Mouse (Mus musculus): ENCODE data around the gene Ywhah.

Gene Ywhah

DNA sequence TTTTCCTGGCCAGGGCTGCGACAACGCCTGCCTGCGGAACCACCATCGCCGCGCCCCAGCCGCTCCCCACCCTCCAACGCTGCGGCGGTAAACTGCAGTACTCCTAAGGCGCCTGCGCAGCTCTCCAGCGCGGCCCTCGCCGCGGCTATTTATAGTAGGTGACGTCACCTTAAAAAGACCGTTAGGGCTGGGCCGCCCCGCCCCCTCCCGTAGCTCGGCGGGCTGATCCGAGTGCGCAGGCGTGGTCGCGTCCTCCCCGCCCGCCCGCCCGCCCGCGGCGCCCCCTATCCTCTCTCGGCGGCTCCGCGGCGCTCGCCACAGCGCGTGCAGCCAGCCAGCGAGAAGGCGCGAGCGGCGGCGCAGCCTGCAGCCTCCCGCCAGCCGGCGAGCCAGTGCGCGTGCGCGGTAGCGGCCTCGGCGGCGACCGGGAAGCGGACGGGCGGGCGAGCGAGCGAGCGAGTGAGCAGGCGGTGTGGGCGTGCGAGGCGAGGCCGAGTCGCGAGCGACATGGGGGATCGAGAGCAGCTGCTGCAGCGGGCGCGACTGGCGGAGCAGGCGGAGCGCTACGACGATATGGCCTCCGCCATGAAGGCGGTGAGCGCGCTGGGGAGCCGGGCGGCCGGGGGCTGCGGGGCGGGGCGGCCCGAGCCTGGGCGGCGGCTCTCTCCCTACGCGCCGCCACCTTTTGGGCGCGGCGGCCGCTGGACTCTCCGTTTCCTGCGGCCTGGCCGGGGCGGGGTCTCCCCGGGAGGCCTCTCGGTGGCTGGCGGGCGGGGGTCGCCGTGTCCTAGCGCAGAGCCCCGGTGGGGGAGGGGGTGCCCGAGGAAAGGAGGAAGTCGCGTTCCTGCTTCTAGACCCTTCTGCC lies at the start of gene Ywhah:
Gene Ywhah (plus strand): TSS at position 256 of the 865 bp plus-strand sequence.
- peak; percentile 98 for DNase-seq

DNA sequence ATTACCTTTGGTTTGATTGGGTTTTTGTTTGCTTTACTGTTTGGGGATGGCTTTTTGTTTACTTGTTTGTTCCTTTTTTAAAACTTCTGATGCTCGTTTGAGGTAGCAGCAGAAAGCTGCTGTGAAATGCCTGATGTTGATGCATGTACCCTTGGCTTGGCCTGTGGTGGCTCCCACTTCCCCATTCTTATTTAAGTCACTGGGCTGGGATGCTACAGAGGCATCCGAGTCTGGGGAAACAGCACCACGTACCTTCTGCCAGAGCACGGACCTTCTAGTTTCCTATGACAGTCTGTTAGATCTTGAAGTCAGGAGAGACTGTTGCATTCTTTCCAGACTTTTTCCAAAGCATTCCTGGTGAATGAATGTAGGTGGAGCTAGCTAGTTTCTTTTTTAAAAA lies 42.1 kb upstream of the Ywhah start:
- no peak for DNase-seq

DNA sequence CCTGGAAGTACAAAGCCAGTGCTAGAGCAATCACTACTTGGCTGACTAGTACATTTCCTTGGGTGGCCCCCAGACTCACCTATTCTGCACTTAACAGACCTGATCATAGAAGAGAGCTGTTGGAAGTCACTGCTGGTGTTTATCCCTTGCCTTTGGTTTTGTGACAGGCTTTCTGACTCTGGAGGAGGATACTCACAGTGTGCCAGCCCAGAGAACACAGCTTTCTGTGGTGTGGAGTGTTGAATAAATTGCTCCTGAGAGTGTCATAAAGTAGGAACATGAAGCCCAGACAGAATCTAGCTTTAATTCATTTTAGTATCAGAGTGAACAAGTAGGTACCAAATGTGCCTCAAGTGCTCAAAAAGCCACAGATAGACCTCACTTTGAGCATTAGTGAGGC lies 41.4 kb upstream of the Ywhah start:
- DNase-seq: no peak

DNA sequence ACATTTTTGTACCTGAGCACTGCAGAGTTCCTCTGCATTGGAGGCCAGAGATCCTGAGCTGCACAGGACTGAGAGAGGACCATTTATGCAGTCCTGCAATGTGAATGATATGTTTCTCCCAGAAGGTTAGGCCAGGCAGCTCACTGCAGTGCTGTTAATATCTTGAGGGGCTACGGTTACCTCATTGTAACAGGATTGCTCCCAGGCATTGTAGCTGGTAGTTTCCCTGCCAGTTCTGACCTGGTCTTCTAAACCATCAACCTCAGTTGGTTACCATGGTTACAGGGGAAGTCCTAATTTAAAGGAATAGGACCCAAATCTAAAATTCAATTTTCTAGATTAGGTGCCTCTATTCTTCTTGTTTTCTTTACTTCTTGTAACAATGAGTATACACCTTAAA lies 33.2 kb upstream of the Ywhah start:
- DNase-seq: no peak

DNA sequence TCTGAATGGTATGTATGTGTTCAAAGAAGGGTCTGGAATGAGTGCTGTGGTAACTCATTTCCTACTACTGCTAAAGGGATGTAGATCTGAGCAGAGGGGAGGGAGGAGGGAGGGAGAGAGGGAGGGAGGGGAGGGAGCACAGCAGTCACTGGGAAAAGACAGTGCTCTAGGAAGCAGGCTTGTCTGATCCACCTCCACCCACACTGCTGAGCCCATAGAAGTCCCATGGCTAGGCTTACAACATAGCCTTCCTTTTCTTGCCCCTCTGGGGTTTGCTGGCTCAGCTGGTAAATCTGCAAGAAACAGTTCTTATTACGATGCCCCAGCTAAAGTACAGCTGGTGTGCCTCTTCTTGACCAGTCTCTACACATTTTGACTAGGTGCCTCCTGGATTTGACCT lies 30.7 kb upstream of the Ywhah start:
- DNase-seq: no peak

DNA sequence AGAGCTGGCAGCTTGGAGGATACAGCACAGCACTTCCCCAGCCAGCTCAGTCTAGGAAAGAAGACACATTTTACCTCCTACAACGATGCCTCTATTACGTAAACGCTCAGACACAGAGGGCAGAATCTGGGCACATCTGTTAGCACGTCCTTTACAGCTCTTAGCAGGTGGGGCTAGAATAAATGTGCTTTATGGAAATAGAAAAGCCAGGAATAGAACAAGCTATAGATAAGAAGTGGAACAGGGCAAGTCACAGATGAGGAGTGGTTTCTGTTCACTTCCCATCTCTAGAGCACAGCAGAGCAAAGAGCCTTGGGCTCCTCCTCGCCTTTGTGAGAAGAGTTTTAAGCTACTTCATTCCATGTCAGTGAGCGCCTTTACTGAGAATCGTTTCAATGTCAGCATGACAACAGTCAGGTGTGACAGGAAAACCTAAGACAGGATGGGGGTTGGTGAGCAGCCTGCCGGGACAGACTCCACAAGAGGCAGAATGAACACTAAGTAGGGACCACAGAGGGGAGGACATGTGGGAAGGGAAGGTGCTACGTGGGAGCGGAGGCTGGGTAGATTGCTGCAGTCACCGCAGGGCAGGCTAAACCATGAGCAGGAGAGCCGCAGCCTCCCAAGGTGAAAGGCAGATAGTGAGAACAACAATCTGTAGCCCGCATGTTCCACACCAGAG lies 28.5 kb upstream of the Ywhah start:
- no peak for DNase-seq

DNA sequence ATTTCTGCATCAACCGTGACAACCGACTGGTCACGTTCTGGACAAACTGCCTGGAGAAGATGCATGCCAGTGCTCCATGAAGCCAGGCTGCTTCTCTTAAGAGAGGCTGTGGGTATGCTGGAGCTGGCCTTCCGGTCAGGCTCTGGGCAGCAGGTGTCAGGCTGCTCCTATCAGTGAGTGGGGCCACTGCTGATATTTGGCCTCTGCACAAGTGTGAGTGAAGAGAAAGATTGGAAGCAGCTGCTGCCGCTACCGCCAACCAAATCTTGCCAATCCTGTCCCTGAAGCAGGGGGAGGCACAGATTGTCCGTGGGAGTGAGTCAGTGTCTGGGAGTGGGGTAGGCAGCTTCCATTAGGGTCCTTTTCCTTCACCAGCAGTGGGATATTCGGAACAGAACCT lies 27.5 kb upstream of the Ywhah start:
- DNase-seq: peak; percentile 35

DNA sequence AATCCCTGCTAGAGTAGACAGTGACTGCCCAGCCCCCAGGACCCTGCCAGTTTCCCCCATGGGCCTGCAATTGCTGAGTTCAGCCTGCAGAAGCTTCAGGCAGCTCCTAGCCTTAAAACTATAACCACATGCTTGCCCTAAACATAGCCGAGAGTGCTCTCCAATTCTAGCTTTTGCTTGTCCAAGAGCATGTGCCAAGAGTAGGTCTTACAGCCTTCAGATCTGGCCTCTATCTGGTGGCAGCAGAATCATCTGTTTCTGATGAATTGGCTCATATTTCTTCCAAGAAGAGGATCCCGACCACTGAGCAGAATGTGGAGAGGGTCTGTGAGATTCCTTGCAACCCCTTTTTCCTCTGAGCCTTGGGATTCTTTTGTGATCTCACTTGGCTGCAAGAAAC lies 24.1 kb upstream of the Ywhah start:
- no peak for DNase-seq

DNA sequence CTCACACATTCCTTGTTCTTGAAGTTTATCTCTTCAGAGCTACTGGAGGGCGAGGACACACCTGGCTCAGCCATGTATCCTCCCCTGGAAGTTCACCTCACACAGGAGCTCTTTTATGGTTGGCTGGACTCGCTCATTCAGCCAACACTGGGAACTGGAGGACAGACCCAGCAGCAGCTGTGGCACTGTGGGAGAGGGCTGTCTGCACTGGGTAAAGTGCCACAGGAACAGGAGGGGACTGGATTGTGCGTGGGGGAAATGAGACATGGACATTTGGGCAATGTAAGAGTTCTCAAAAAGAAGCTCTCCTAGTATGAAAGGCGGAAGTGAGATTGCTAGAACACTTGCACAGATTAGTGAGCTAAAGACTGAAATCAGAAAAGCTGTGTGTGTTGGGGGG lies 22.9 kb upstream of the Ywhah start:
- no peak for DNase-seq

DNA sequence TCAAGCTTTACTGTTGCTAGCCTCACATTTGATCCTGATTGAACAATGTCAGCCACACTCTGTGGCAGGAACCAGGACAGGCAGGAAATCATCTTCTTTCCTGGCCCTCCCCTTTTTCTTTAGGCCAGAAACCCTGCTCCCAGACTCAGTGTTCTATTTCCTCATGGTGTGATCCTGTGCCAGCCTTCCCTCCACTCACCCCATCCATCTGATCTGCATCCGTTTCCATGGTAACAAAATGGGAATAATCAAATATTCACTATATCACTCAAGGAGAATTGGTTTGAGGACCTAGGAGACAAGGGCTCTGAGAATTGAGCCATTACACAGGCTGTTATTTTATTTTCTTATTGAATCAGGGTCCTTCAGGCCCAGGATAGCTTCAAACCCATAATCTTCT lies 22.1 kb upstream of the Ywhah start:
- DNase-seq: no peak

DNA sequence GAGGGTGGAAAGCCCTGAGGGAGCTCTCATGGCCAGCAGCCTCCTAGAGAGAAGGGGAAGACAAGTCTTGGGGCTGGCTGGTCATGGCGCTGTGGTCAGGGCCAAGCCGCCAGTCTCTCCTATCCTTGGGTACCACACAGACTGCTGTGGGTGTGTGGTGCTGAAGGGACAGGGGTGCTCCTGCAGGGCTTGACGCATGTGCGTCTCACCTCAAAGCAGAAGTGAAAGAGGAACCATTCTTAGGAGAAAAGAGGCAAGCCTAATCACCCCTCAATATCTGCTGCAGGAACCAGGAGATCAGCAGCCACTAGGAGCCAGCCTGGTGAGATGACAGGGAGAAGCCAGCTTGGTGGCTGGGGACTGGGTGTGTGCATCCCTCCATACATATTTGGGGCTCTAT lies 20.9 kb upstream of the Ywhah start:
- DNase-seq: peak; percentile 28

DNA sequence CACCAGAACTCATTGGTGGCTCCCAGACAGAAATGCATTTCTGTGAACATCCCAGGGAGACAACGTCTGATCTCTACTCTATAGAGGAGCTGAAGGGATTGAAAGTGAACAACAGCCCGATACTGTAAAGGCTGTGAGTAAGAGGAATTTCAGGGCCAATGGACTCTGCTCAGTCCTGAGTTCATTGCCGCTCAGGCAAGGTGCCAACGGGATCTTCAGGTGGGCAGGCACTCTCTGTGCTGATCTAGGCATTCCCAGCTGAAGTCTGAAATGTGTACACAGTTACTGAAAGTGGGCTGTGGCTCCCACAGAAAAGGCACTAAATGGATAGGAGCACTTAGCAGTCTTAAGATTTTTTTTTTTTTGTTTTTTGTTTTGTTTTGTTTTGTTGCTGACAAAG lies 19.8 kb upstream of the Ywhah start:
- no peak for DNase-seq

DNA sequence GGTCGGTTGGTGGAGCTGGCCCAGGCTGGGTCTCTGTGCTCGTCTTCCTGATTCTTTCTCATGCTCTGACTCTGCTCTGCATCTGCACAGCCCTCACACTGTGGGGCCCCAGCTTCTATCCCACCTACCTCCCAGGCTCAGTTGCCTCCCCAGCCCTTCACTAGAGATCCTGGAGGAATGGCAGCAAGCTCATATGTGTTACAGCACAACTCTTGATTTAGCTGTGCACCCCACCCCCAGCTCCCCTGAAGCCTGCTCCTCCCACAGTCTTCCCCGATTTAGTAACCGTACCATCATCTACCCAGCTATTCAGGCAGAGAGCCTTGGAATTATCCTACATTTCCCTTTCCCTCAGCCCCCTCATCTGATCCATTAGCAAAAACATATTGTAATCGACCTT lies 17.5 kb upstream of the Ywhah start:
- no peak for DNase-seq

DNA sequence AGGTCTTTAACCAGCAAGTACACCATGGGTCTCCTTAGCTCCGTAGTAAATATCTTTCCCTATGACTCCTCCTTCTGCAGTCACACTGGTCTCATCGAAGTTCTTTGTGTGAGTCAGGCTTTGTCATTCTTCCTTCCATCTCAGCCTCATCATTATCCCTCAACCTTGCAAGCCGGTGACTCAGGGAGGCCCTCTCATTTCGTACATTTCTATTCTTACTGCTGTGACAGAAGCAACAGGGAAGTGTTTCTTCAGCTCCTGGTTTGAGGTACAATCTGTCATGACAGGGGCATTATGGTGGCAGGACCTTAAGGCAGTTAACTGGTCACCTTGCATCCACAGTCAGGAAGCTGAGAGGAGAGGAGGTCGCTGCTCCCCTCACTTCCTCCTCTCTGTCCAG lies 15.8 kb upstream of the Ywhah start:
- no peak for DNase-seq

DNA sequence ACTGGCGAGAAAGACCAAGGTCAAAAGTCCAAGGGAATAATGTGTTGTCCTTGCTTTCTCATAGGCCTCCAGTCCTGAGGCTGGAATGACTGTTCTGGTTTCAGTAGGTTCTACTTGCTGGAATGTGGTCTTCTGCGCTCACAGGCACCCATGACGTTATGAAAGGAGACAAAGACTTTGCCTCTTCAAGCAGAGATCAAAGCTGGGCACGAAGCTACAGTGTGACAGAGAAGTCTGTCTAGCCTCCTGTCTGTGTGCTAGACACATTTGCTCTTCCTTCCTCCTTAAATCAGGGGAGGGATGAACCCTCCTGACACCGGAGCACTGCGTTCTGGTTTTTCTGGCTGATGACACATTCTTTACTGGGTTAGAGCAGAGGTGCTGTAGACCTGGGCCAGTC lies 15.1 kb upstream of the Ywhah start:
- no peak for DNase-seq

DNA sequence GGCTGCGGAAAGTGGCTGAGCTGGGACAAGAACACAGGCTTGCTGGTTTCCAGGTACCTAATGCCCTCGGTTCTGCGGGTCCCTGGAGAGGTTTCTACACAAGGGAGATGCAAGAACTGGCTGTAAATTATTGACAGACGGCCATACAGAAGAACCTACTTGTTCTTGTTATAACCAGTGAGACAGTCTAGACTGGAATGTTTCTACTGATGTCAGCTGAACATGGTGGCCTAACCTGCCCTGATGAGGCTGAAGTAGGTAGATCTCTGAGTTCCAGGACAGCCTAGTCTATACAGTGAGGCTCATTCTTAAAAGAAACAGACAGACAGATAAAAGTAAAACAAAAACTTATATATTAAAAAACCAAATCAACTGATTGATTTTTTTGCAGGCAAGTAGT lies 14.5 kb upstream of the Ywhah start:
- DNase-seq: no peak

DNA sequence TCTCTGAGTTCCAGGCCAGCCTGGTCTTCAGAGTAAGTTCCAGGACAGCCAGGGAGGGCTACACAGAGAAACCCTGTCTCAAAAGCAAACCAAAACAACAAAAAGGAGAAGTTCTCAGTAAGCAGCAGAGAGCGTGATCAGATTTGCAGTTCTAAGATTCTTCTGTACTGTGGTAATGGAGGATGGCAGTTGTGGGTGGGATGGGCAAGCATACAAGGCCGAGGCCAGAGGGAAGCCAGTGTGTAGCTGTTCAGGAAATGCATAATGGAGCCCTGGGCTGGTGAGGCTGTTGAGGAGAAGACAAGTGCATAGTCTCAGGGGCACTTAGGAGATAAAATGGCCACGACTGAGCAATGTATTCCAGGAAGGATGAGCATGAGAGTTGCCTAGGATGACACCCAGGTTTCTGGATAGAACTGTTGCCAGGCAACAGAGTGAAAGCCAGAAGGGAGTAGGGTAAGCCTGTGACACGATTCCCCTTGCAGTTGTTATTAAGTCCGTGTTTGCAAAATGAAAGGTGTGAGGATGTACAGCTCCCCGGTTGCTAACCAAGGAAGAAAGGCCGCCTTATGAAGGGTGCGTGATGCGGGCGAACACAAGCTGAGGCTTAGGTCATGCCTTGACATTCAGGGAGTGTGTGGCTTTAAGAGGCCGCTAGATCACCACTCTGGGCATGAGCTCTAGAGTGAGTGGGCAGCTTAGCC lies 13.0 kb upstream of the Ywhah start:
- no peak for DNase-seq

DNA sequence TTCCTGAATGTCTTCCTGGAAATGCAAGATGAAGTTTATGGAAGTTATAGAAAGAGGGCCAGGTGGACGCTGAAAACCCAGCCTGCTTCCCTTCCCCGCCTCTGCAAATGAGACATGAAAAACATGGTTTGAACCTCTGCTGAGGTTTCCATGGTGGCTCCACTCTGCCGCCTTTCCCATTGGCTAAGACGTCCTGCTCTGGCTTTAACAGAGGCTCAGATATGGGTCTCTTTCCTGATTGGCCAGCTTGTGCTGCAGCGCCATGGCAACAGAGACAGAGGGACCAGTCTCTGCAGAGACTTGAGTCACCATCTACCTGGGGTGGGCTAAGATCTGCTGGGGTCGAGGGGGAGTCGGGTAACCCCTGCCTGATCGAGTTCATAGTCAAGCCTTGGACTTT lies 11.9 kb upstream of the Ywhah start:
- no peak for DNase-seq

DNA sequence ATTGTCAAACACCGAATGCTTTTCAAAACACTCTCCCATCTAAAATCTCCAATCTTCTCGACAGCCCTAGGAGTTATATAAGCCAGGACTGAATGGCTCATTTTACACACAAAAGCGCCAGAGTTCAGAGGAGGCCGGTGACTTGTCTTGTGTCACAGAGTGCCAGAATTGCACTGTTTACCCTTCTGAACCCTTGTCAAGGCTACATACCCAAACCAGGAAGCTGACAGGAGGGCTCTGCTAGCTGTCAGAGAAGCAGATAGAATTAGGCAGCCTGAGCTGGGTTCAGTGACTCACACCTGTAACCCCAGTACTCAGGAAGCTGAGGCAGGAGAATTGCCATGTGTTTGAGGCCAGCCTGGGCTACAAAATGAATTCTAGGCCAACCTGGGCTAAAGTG lies 11.2 kb upstream of the Ywhah start:
- DNase-seq: no peak

DNA sequence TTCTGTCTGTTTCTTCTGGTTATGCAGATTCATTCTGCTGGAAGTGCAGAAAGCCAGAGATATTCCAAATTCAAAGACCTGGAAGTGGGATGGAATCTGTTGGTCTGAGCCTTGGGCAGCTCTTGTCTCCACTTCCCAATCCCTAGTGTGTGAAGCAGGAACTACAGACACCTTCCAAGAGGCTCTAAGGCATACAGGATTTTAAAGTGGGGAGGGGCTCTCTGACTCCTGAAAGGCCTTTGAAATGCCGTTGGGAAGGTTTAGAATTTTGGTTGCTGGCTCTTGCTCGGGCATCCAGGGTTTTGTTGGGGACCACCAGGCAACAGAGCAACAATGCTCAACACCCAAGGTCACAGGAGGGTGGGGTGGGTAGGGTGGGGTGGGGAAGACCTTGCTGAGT lies 9.3 kb upstream of the Ywhah start:
- no peak for DNase-seq

DNA sequence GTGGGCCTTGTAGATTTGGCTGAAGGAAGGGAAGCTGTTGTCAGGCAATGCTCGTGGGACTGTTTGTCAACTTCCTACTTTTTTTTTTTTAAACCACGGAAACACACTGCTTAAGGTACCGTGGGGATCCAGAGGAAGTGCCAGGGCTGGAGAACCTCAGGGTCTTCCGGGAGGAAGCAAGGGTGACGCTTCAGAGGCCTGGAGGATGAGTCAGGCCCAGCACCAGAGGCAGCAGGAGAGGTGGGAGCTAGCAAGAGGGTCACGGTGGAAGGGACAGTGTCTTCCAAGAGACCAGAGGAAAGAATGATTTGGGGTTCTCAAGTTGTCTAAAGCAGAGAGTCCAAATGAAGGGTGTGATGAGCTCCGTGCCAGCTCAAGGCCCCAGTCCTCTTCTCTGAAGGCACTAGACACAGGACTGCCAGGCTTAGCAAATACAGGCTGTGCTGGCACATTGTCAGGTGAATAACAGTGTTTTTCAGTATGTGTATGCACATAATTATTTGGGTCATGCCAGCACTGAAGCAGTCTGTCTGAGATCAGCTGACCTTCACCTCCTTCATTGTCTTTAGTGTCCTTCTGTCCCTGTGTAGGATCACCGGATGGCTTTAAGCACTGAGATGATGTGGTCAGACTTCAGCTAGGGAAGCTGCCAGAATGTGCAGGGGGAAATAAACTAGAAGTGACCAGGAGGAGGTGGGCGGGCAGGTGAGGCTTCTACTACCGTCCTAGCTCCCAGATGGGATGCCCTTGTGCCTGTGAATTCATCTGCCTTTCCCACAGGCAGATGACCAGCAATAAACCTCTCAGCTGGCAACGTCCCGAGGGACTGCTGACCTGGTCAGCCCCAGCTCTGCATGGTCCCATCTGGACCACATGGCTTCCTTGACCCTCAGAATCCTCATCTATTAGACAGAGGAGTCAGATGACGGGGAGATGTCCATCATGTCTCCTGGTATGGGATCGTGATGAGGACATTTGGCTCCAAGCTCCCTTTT lies 8.5 kb upstream of the Ywhah start:
- no peak for DNase-seq
